Mouse (Mus musculus): ENCODE measurements around the gene Cops7b. TPM values are rescaled to one million over a fixed set of nuclear protein-coding genes. Genes with fewer than 3 reads are reported as not detected.

Gene Cops7b
- total and polyA plus RNA-seq, 3 experiments, result 29.1 to 47.6 (median 33.6) TPM

DNA sequence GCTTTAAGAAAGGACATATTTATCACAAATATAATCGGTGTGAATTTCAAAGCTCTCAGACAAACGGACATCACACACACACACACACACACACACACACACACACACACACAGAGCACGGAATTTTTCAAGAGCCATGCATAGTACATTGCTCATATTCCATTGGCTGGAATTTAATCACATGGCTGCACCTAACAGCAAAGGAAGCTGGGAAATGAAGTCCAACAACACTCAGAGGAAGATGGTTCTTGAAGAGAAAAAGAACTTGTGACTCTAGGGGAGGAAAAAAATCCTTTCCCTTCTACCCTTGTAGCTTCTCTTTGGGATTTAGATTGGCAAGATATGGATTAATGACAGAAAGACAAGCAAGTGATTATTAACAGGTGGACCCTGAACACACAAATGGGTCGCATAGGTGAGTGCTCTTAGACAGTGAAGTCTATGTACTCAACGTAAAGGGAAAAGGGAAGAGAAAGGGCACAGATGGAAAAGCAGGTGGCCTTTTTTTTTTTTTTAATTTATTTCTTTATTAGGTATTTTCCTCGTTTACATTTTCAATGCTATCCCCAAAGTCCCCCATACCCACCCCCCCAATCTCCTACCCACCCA lies 52.2 kb downstream of the Cops7b start:
- ATAC-seq (ENCODE audit: extremely low read depth, insufficient number of reproducible peaks, low FRiP score, poor library complexity, severe bottlenecking) (no peak), DNase-seq (ENCODE audit: low spot score) (no peak)
- TF ChIP-seq GATA1 (IDR thresholded peaks at IDR 0.05; ENCODE audit: borderline replicate concordance, low read length) (no peak), POLR2AphosphoS5 (IDR thresholded peaks at IDR 0.05; ENCODE audit: insufficient replicate concordance, low read depth, low read length) (no peak), GATA2 (IDR thresholded peaks at IDR 0.05; ENCODE audit: borderline replicate concordance, low read depth, low read length) (no peak)
- H3K36me3 ChIP-seq (replicated peaks), result no peaks in the 10 kb centered on the region
- peaks cover 18% of the 10 kb centered on the region for H3K4me1 ChIP-seq (ENCODE audit: insufficient read depth, low read depth, low read length)
- no peaks in the 10 kb centered on the region for H3K9me3 ChIP-seq (replicated peaks)
- peaks cover 18% of the 10 kb centered on the region for H3K27me3 ChIP-seq (ENCODE audit: insufficient read depth, low read length)
- H3K4me3 ChIP-seq (ENCODE audit: low read depth, low read length), result no peak overlapping the region

GRCm38 (mm10) chr1:86643101-86643809 lies 60.6 kb downstream of the Cops7b start:
- Histone ChIP-seq H3K4me3 (ENCODE audit: low read depth, low read length) (no peak overlapping the region), H3K27me3 (ENCODE audit: insufficient read depth, low read length) (peaks cover 36% of the 10 kb centered on the region), H3K9me3 (replicated peaks) (no peaks in the 10 kb centered on the region), H3K36me3 (replicated peaks) (no peaks in the 10 kb centered on the region), H3K4me1 (ENCODE audit: insufficient read depth, low read depth, low read length) (no peaks in the 10 kb centered on the region)
- DNase-seq (ENCODE audit: low spot score), result no peak
- TF ChIP-seq POLR2AphosphoS5 (IDR thresholded peaks at IDR 0.05; ENCODE audit: insufficient replicate concordance, low read depth, low read length) (no peak), GATA2 (IDR thresholded peaks at IDR 0.05; ENCODE audit: borderline replicate concordance, low read depth, low read length) (no peak), GATA1 (IDR thresholded peaks at IDR 0.05; ENCODE audit: borderline replicate concordance, low read length) (no peak), TAL1 (conservative IDR thresholded peaks at IDR 0.05; ENCODE audit: low read depth, low read length) (no peak), CTCF (IDR thresholded peaks at IDR 0.05; ENCODE audit: low read depth, low read length) (no peak)
- ATAC-seq (ENCODE audit: extremely low read depth, insufficient number of reproducible peaks, low FRiP score, poor library complexity, severe bottlenecking), result no peak

DNA sequence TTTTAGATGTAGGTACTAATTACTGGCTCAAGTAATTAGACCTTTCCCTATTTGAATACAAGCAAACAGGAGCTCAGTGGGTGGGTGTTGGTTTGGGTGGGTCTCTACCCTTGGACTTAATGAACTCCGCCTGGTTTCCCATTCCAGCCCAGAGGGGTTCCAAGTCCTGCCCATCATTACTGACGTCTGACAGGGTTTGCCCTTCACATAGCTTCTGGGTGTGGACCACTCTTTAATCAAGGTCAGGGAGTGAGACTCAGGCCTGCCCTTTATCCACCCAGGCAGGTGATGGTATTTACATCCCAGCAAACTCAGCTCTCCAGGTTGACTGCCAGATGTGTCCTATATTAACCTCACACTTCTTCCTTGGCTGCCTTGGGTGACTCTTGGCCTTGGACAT lies 64.8 kb downstream of the Cops7b start:
- 0 out of 2 replicates have a peak, but pooled peaks cover 2% of the 10 kb centered on the region for H3K4me1 ChIP-seq (ENCODE audit: insufficient read depth, low read depth, low read length)
- no peaks in the 10 kb centered on the region for H3K9me3 ChIP-seq (replicated peaks)
- no peaks in the 10 kb centered on the region for H3K36me3 ChIP-seq (replicated peaks)
- peaks cover 19% of the 10 kb centered on the region for H3K27me3 ChIP-seq (ENCODE audit: insufficient read depth, low read length)
- DNase-seq (ENCODE audit: low spot score) (no peak), ATAC-seq (ENCODE audit: extremely low read depth, insufficient number of reproducible peaks, low FRiP score, poor library complexity, severe bottlenecking) (no peak)
- no peak overlapping the region for H3K4me3 ChIP-seq (ENCODE audit: low read depth, low read length)
- TF ChIP-seq GATA2 (IDR thresholded peaks at IDR 0.05; ENCODE audit: borderline replicate concordance, low read depth, low read length) (no peak), TAL1 (conservative IDR thresholded peaks at IDR 0.05; ENCODE audit: low read depth, low read length) (no peak), POLR2AphosphoS5 (IDR thresholded peaks at IDR 0.05; ENCODE audit: insufficient replicate concordance, low read depth, low read length) (no peak), GATA1 (IDR thresholded peaks at IDR 0.05; ENCODE audit: borderline replicate concordance, low read length) (no peak), CTCF (IDR thresholded peaks at IDR 0.05; ENCODE audit: low read depth, low read length) (no peak)

DNA sequence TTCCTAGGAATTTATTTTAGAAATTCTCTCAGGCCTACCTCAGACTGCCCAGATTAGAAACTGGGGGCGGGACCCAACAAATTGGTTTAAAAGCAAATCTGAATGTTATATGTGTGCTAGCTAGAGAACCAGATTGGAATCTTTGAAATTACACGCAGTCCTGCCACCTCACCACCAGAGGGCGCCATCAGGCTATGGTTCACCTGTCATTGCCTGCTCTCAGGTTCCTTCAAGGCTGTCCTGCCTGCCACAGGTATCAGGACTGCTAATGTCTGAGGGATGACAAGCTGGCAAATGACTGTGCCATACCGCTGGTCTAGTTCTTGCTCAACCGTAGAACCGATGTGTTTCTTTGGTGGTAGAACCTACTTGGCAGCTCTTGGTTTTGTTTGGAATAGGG lies 67.6 kb downstream of the Cops7b start:
- peak; percentile 75 for DNase-seq (ENCODE audit: low spot score)
- 0 out of 2 replicates have a peak, but pooled peaks cover 2% of the 10 kb centered on the region for H3K4me1 ChIP-seq (ENCODE audit: insufficient read depth, low read depth, low read length)
- no peaks in the 10 kb centered on the region for H3K9me3 ChIP-seq (replicated peaks)
- no peaks in the 10 kb centered on the region for H3K36me3 ChIP-seq (replicated peaks)
- H3K27me3 ChIP-seq (ENCODE audit: insufficient read depth, low read length), result peaks cover 22% of the 10 kb centered on the region
- TF ChIP-seq TAL1 (conservative IDR thresholded peaks at IDR 0.05; ENCODE audit: low read depth, low read length) (no peak), CTCF (IDR thresholded peaks at IDR 0.05; ENCODE audit: low read depth, low read length) (peak; percentile 98)
- no peak overlapping the region for H3K4me3 ChIP-seq (ENCODE audit: low read depth, low read length)
- no peak for ATAC-seq (ENCODE audit: extremely low read depth, insufficient number of reproducible peaks, low FRiP score, poor library complexity, severe bottlenecking)

- H3K27me3 ChIP-seq (ENCODE audit: insufficient read depth, low read length), result peaks cover 26% of the 10 kb centered on the region
- TF ChIP-seq POLR2AphosphoS5 (IDR thresholded peaks at IDR 0.05; ENCODE audit: insufficient replicate concordance, low read depth, low read length) (no peak), GATA2 (IDR thresholded peaks at IDR 0.05; ENCODE audit: borderline replicate concordance, low read depth, low read length) (no peak), GATA1 (IDR thresholded peaks at IDR 0.05; ENCODE audit: borderline replicate concordance, low read length) (no peak), CTCF (IDR thresholded peaks at IDR 0.05; ENCODE audit: low read depth, low read length) (no peak)
- ATAC-seq (ENCODE audit: extremely low read depth, insufficient number of reproducible peaks, low FRiP score, poor library complexity, severe bottlenecking) (no peak), DNase-seq (ENCODE audit: low spot score) (no peak)
- H3K4me3 ChIP-seq (ENCODE audit: low read depth, low read length), result no peak overlapping the region
- no peaks in the 10 kb centered on the region for H3K9me3 ChIP-seq (replicated peaks)
- 0 out of 2 replicates have a peak, but pooled peaks cover 2% of the 10 kb centered on the region for H3K4me1 ChIP-seq (ENCODE audit: insufficient read depth, low read depth, low read length)
- H3K36me3 ChIP-seq (replicated peaks), result no peaks in the 10 kb centered on the region
Measured at GRCm38 (mm10) chr1:86652675-86653074, 70.0 kb downstream of the Cops7b start.

DNA sequence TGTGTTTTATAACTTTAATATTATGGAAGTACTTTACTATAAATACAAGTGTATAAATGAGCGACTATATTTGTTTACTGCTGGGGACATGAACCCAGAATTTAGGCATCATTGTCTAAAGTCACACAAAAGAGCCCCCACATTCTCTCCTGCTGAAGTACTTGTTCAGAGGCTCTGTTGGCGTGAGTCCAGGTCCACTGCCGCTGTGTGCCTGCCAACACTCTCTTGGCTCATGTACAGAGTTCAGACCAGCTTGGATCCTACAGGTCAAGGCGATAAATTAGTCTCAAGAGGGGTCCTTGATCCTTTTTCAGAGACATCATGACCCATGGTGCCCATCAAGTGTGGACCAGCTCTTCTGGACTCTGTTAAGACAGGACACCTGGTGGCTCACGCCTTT lies 74.4 kb downstream of the Cops7b start:
- no peaks in the 10 kb centered on the region for H3K9me3 ChIP-seq (replicated peaks)

More for the DNA sequence above, 74.4 kb downstream of the Cops7b start:
- DNase-seq (ENCODE audit: low spot score) (no peak), ATAC-seq (ENCODE audit: extremely low read depth, insufficient number of reproducible peaks, low FRiP score, poor library complexity, severe bottlenecking) (no peak)
- Histone ChIP-seq H3K27me3 (ENCODE audit: insufficient read depth, low read length) (peaks cover 37% of the 10 kb centered on the region), H3K4me3 (ENCODE audit: low read depth, low read length) (no peak overlapping the region), H3K4me1 (ENCODE audit: insufficient read depth, low read depth, low read length) (no peaks in the 10 kb centered on the region), H3K36me3 (replicated peaks) (no peaks in the 10 kb centered on the region)
- TF ChIP-seq CTCF (IDR thresholded peaks at IDR 0.05; ENCODE audit: low read depth, low read length), result no peak
- TF ChIP-seq POLR2AphosphoS5 (IDR thresholded peaks at IDR 0.05; ENCODE audit: insufficient replicate concordance, low read depth, low read length), result no peak
- TF ChIP-seq GATA2 (IDR thresholded peaks at IDR 0.05; ENCODE audit: borderline replicate concordance, low read depth, low read length), result no peak
- no peak for TF ChIP-seq GATA1 (IDR thresholded peaks at IDR 0.05; ENCODE audit: borderline replicate concordance, low read length)
- TF ChIP-seq TAL1 (conservative IDR thresholded peaks at IDR 0.05; ENCODE audit: low read depth, low read length), result no peak

Other genes starting within 250 kb of the Cops7b start
- gene Ncl, start 223.5 kb upstream of the Cops7b start, total RNA-seq (2014; fragmentation: Nextera tagmentation), result 1,241 and 1,318 TPM in 2 replicates
- gene Ncl, start 223.5 kb upstream of the Cops7b start, total RNA-seq (2017), result 259 and 387 TPM in 2 replicates
- gene Ncl, start 223.5 kb upstream of the Cops7b start, polyA plus RNA-seq (2012), result 2,119 and 2,262 TPM in 2 replicates
- not detected in 2 replicates for gene Nmur1, start 156.7 kb upstream of the Cops7b start, total RNA-seq (2014; fragmentation: Nextera tagmentation)
- not detected in 2 replicates for gene Nmur1, start 156.7 kb upstream of the Cops7b start, total RNA-seq (2017)
- gene Nmur1, start 156.7 kb upstream of the Cops7b start, polyA plus RNA-seq (2012), result not detected in 2 replicates
- not detected in 2 replicates for gene Tex44, start 156.6 kb upstream of the Cops7b start, total RNA-seq (2014; fragmentation: Nextera tagmentation)
- gene Tex44, start 156.6 kb upstream of the Cops7b start, total RNA-seq (2017), result 0.16 and 0.17 TPM in 2 replicates
- gene Tex44, start 156.6 kb upstream of the Cops7b start, polyA plus RNA-seq (2012), result not detected in 2 replicates
- gene Ptma, start 56.2 kb upstream of the Cops7b start, total RNA-seq (2014; fragmentation: Nextera tagmentation), result 2,671 and 3,097 TPM in 2 replicates
- gene Ptma, start 56.2 kb upstream of the Cops7b start, total RNA-seq (2017), result 4,796 and 5,087 TPM in 2 replicates
- gene Ptma, start 56.2 kb upstream of the Cops7b start, polyA plus RNA-seq (2012), result 14,052 and 14,774 TPM in 2 replicates
- gene Pde6d, start 275 bp upstream of the Cops7b start, total RNA-seq (2014; fragmentation: Nextera tagmentation), result 82.7 and 83.8 TPM in 2 replicates
- 21.8 and 23.4 TPM in 2 replicates for gene Pde6d, start 275 bp upstream of the Cops7b start, total RNA-seq (2017)
- 56.7 and 72.3 TPM in 2 replicates for gene Pde6d, start 275 bp upstream of the Cops7b start, polyA plus RNA-seq (2012)
- gene Nppc, start 87.7 kb downstream of the Cops7b start, total RNA-seq (2014; fragmentation: Nextera tagmentation), result not detected in 2 replicates
- gene Nppc, start 87.7 kb downstream of the Cops7b start, total RNA-seq (2017), result not detected in 2 replicates
- not detected in 2 replicates for gene Nppc, start 87.7 kb downstream of the Cops7b start, polyA plus RNA-seq (2012)
- gene Dis3l2, start 120.9 kb downstream of the Cops7b start, total RNA-seq (2014; fragmentation: Nextera tagmentation), result 31.5 and 32.5 TPM in 2 replicates
- 41.8 and 44.3 TPM in 2 replicates for gene Dis3l2, start 120.9 kb downstream of the Cops7b start, total RNA-seq (2017)
- gene Dis3l2, start 120.9 kb downstream of the Cops7b start, polyA plus RNA-seq (2012), result 9.2 and 11.6 TPM in 2 replicates